Mouse (Mus musculus): ENCODE results near the gene Lars2.
"Not testable (repeated sequence)": the region's sequence is repeated elsewhere in the genome, so short reads cannot be mapped to it uniquely, and the experiment has no call there.

Lars2 gene

GRCm38 (mm10) chr9:123391140-123391849, 24.6 kb downstream of the Lars2 start:
- in situ Hi-C loops (cut with MboI, MseI), result no loop called here

- in situ Hi-C loops (cut with MboI, MseI), result no loop called here
Observed at GRCm38 (mm10) chr9:123394856-123395255, 28.1 kb downstream of the Lars2 start.

- in situ Hi-C loops (cut with MboI, MseI), result no loop called here
Observed at GRCm38 (mm10) chr9:123397701-123398100, 31.0 kb downstream of the Lars2 start.

- in situ Hi-C loops (cut with MboI, MseI), result no loop called here
Observed at GRCm38 (mm10) chr9:123402215-123402614, 35.5 kb downstream of the Lars2 start.

GRCm38 (mm10) chr9:123403031-123403430, 36.3 kb downstream of the Lars2 start:
- in situ Hi-C loops (cut with MboI, MseI), result no loop called here

- in situ Hi-C loops (cut with MboI, MseI), result no loop called here
Observed at GRCm38 (mm10) chr9:123405231-123405630, 38.5 kb downstream of the Lars2 start.

- in situ Hi-C loops (cut with MboI, MseI), result no loop called here
Observed at GRCm38 (mm10) chr9:123408771-123409170, 42.0 kb downstream of the Lars2 start.

- in situ Hi-C loops (cut with MboI, MseI), result no loop called here
Observed at GRCm38 (mm10) chr9:123429863-123430262, 63.1 kb downstream of the Lars2 start.

GRCm38 (mm10) chr9:123430973-123431372, 64.2 kb downstream of the Lars2 start:
- in situ Hi-C loops (cut with MboI, MseI), result no loop called here

GRCm38 (mm10) chr9:123438223-123438622, 71.5 kb downstream of the Lars2 start:
- in situ Hi-C loops (cut with MboI, MseI), result no loop called here

GRCm38 (mm10) chr9:123440230-123441058, 73.7 kb downstream of the Lars2 start:
- in situ Hi-C loops (cut with MboI, MseI), result no loop called here

- in situ Hi-C loops (cut with MboI, MseI), result not testable (repeated sequence)
Observed at GRCm38 (mm10) chr9:123447101-123447500, 80.4 kb downstream of the Lars2 start.

GRCm38 (mm10) chr9:123448594-123448993, 81.9 kb downstream of the Lars2 start:
- in situ Hi-C loops (cut with MboI, MseI), result no loop called here

GRCm38 (mm10) chr9:123450174-123450573, 83.4 kb downstream of the Lars2 start:
- in situ Hi-C loops (cut with MboI, MseI), result loop anchor here (5.0 kb wide), 1 partner anchor 72 kb away; no protein-coding TSS in a partner anchor

- in situ Hi-C loops (cut with MboI, MseI), result loop anchor here (5.0 kb wide), 1 partner anchor 71 kb away; no protein-coding TSS in a partner anchor
Observed at GRCm38 (mm10) chr9:123451772-123452171, 85.0 kb downstream of the Lars2 start.

GRCm38 (mm10) chr9:123456634-123457602, 90.2 kb downstream of the Lars2 start:
- in situ Hi-C loops (cut with MboI, MseI), result no loop called here

- in situ Hi-C loops (cut with MboI, MseI), result no loop called here
Observed at GRCm38 (mm10) chr9:123457603-123458002, 90.9 kb downstream of the Lars2 start.

- in situ Hi-C loops (cut with MboI, MseI), result no loop called here
Observed at GRCm38 (mm10) chr9:123467141-123467620, 100.5 kb downstream of the Lars2 start.

GRCm38 (mm10) chr9:123468406-123469085, 101.8 kb downstream of the Lars2 start:
- in situ Hi-C loops (cut with MboI, MseI), result no loop called here

GRCm38 (mm10) chr9:123469087-123469486, 102.4 kb downstream of the Lars2 start:
- in situ Hi-C loops (cut with MboI, MseI), result no loop called here

GRCm38 (mm10) chr9:123473377-123473776, 106.7 kb downstream of the Lars2 start:
- in situ Hi-C loops (cut with MboI, MseI), result no loop called here

Measured in T-helper 1 cell (primary cell).